Mouse (Mus musculus) hindbrain, embryonic 16.5 days (tissue): Measurements from ENCODE around the gene Aprt. TPM values are rescaled to one million over a fixed set of nuclear protein-coding genes. Genes with fewer than 3 reads are reported as not detected.

ENCODE experiments used
- ATAC-seq: fragments of 200-750 bp; cut with Nextera tagmentation; 2 replicates; pipeline ENCODE4 v1.8.0; 2017; ENCODE audit warnings: moderate TSS enrichment, moderate library complexity
- H3K27ac ChIP-seq: fragments of 300-500 bp; sonication (generic); 2 replicates; pipeline ENCODE4 v1.5.1; 2014; ENCODE audit warnings: low read depth, mild to moderate bottlenecking, control low read depth, low read length, moderate library complexity
- H3K27me3 ChIP-seq: fragments of 300-500 bp; sonication (generic); replicated peaks from 2 replicates; pipeline ENCODE4 v1.6.1; 2014; ENCODE audit warnings: low read length; ENCODE audit not compliant: control insufficient read depth, insufficient read depth
- H3K36me3 ChIP-seq: fragments of 300-500 bp; sonication (generic); 2 replicates; pipeline ENCODE4 v1.6.1; 2014; ENCODE audit warnings: mild to moderate bottlenecking, low read length, moderate library complexity, mixed read lengths; ENCODE audit not compliant: control insufficient read depth, insufficient read depth
- H3K4me1 ChIP-seq: fragments of 300-500 bp; sonication (generic); 2 replicates; pipeline ENCODE4 v1.6.1; 2014; ENCODE audit warnings: low read depth, low read length; ENCODE audit not compliant: control insufficient read depth, insufficient read depth
- H3K4me2 ChIP-seq: fragments of 300-500 bp; sonication (generic); 2 replicates; pipeline ENCODE4 v1.6.1; 2014; ENCODE audit warnings: mild to moderate bottlenecking, low read length, control low read depth, moderate library complexity
- H3K4me3 ChIP-seq: fragments of 300-500 bp; sonication (generic); 2 replicates; pipeline ENCODE4 v1.5.1; 2014; ENCODE audit warnings: mild to moderate bottlenecking, low read length, control low read depth, moderate library complexity
- H3K9ac ChIP-seq: fragments of 300-500 bp; sonication (generic); 2 replicates; pipeline ENCODE4 v1.6.1; 2014; ENCODE audit warnings: low read depth, mild to moderate bottlenecking, control low read depth, low read length, moderate library complexity
- H3K9me3 ChIP-seq: fragments of 300-500 bp; sonication (generic); 2 replicates; pipeline ENCODE4 v1.6.1; 2014; ENCODE audit warnings: mild to moderate bottlenecking, low read length, moderate library complexity; ENCODE audit not compliant: control insufficient read depth
- WGBS: fragments of 180-500 bp; shearing (Covaris S2); extraction: QIAGEN DNeasy Blood & Tissue Kit; methylation state at CpG from one replicate; pipeline ENCODE4 v1.1.7; 2014; 5-methylcytosine and 5-hydroxymethylcytosine counted together
- polyA plus RNA-seq: library from polyadenylated mRNA; unstranded; fragments of >200 nt; fragmentation: Nextera tagmentation; extraction: Ambion mirVana; gene quantifications from 2 replicates; pipeline ENCODE4 v1.2.1, GENCODE M21; 2015

Aprt gene
- polyA plus RNA-seq, 1 experiment from 2014 or later: 203 TPM

DNA sequence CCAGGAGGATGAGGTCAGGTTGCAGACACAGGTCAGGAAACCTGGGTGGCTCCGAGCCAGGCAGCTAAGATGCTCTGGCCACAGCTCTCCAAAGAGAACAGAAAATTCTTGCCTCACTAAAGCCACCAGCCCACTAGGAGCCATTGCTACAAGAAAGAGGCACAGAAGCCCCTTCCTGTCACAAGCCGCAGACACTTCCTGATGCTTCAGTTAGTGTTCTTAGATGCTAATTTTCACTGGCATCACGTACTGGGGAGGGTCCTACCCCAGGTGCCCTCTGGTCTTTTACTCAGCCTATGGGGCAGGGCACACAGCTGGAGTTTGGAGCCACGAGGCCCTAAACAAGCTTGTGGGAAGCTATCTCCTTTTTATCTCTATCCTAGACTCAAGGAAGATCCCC, 19.3 kb upstream of the Aprt start:
- Histone ChIP-seq H3K27me3 (no peaks in the 10 kb centered on the region), H3K9me3 (no peaks in the 10 kb centered on the region), H3K4me1 (peaks cover 7% of the 10 kb centered on the region), H3K4me3 (no peak overlapping the region), H3K36me3 (no peaks in the 10 kb centered on the region; the same call in 1 of the 2 replicates), H3K9ac (no peak overlapping the region), H3K27ac (no peak overlapping the region), H3K4me2 (no peak overlapping the region)
- ATAC-seq: no peak
- WGBS: 51% methylated on average over 4 of the region's 4 CpGs

DNA sequence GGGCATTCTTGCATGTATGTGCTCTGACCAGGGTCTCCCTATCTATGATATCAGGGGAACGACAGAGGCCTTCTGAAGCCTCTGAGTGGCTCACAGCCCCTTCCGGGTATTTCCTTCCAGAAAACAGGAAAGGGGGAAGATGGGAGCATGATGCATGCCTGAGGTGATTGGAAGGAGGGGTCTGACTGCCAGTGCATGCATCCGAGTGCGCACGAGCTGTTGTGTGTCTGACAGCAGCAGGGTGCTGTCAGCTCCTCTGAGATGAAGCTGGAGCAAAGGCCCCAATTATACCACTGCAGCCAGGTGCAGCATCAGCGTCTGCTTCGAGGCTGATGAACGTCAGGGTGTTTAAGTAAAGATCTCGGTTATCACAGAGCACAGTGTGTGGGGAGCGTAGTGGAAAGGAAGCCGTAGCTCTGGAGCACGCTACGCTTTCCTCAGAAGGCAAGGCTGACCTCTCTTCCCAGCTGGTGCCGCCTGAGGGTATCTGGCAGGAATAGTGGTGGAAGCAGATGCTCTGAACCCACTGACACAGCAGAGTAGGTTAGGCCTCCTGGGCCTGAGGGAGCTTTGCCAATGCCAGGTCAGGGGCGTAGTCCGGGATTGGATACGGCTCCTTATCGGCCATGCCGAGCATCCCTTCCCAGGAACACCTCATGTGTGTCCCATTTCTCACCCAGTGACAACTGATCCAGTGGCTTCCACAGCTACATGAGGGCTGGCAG, 17.2 kb upstream of the Aprt start:
- Histone ChIP-seq H3K4me1 (peaks cover 7% of the 10 kb centered on the region), H3K27ac (peak overlapping the region; percentile 59), H3K9ac (peak overlapping the region; percentile 41), H3K4me2 (no peak overlapping the region), H3K27me3 (no peaks in the 10 kb centered on the region), H3K4me3 (no peak overlapping the region), H3K36me3 (no peaks in the 10 kb centered on the region; the same call in 1 of the 2 replicates), H3K9me3 (no peaks in the 10 kb centered on the region)
- ATAC-seq: peak; percentile 42; the same call in 1 of the 2 replicates
- 64% methylated on average over 19 of the region's 19 CpGs for WGBS

DNA sequence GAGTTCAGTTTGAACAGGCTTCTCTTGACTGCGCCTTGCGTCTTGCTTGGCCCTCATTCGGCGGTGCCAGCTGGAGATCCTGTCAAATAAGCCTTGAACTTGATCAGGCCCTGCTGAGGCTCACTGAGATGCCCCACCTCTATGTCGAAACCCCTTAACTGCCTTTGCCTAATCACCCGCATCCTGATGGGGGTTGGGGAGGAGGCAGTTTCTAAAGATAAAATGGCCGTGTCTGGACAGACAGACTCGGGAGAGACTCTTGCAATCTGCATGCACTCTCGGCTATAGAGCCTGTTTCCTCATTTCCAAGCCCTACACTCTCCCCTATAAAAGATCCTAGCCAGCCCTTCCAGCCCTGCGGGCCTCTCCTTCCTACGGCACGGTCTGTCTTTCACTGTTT, 16.5 kb upstream of the Aprt start:
- Histone ChIP-seq H3K4me1 (peaks cover 7% of the 10 kb centered on the region), H3K4me2 (no peak overlapping the region), H3K27me3 (no peaks in the 10 kb centered on the region), H3K27ac (peak overlapping the region; percentile 59), H3K9ac (no peak overlapping the region; the same call in 1 of the 2 replicates), H3K4me3 (no peak overlapping the region), H3K9me3 (no peaks in the 10 kb centered on the region), H3K36me3 (no peaks in the 10 kb centered on the region; the same call in 1 of the 2 replicates)
- no peak for ATAC-seq
- 66% methylated on average over 12 of the region's 12 CpGs for WGBS

DNA sequence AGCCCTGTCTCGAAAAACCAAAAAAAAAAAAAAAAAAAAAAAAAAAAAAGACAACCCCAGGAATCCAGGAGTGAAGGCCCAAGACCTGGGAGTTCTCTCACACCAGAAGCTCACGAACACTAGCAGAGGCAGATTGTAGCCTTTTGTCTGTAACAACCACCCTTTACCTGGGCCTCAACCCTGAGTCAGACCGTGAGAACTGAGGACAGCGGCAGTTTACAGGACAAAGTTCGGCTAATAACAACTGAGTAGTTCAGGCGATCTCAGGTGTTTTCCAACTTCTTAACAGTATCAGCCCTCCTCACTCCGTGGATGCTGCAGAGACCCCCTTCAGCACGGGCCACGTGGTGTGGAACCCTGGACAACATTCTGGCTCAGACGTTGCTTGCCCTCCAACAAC, 10.0 kb upstream of the Aprt start:
- H3K27ac ChIP-seq: no peak overlapping the region
- H3K27me3 ChIP-seq: no peaks in the 10 kb centered on the region
- no peak overlapping the region for H3K4me3 ChIP-seq
- H3K4me1 ChIP-seq: no peaks in the 10 kb centered on the region
- H3K4me2 ChIP-seq: no peak overlapping the region
- WGBS: 87% methylated on average over 10 of the region's 10 CpGs
- H3K9me3 ChIP-seq: no peaks in the 10 kb centered on the region
- no peaks in the 10 kb centered on the region for H3K36me3 ChIP-seq
- H3K9ac ChIP-seq: no peak overlapping the region
- ATAC-seq: no peak

DNA sequence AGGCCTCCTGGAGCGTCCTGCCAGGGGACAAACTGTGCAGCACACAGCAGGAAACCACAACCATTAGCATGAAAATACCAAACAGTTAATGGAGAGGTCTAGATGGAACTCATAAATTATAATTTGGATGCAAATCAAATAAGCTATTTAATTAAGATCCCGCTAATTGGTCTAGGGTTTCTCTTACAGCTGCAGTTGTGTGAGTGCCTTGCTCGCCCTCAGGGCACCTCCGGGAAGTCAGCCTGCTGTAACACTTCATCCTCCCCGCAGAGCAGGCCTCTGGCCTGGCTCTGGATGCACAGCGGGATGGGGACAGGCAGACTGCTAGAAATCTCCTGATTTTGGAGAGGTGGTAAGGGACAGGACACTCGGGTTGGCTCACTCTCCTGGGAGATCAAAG, 9.5 kb upstream of the Aprt start:
- no peaks in the 10 kb centered on the region for H3K36me3 ChIP-seq
- no peak overlapping the region for H3K4me3 ChIP-seq
- 43% methylated on average over 7 of the region's 7 CpGs for WGBS
- H3K27me3 ChIP-seq: no peaks in the 10 kb centered on the region
- no peak overlapping the region for H3K9ac ChIP-seq
- no peaks in the 10 kb centered on the region for H3K4me1 ChIP-seq
- no peak overlapping the region for H3K4me2 ChIP-seq
- no peak overlapping the region for H3K27ac ChIP-seq
- no peak; the same call in 1 of the 2 replicates for ATAC-seq
- H3K9me3 ChIP-seq: no peaks in the 10 kb centered on the region

DNA sequence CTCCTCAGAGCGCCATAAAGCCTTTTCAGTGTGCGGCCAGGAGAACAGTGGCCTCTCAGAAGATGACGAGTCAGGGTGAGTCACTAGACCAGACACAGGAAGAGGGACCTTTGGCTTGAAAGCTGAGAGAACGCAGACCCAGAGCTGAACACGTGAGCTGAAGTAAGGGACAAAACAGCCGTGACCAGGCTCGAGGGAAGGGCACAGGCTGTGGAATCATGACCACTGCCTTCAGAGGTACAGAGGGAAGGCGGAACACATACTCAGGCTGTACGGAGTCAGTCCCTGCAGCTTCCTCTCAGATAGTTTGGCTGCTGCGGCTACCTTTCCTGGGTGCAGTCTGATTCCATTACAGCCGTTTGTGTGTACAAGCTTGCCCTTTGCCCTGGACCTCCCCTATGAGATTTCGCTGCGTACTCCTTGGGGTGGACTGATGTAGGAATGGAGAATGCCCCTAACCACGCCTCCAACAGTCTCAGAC, 8.7 kb upstream of the Aprt start:
- ATAC-seq: no peak
- 78% methylated on average over 14 of the region's 14 CpGs for WGBS

DNA sequence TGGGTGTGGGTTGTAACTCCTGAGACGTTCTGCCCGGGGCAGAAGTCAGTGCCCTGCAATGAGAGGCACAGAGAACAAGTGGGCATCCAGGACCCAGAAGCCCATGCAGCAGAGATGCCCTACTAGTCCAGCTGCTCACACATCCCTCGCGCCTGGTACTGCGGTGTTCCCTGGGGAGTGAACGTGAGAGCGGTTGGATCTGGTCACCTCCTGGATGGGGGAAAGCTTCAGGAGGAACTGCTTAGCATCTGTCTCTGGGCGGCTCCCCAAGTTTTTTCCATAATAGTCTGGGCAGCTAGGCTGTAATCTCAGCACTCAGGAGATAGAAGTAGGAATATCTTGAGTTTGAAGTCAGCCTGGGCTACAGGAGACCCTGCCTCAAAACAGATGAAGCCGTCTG, 8.3 kb upstream of the Aprt start:
- Histone ChIP-seq H3K4me1 (no peaks in the 10 kb centered on the region), H3K4me2 (no peak overlapping the region), H3K27me3 (no peaks in the 10 kb centered on the region), H3K9me3 (no peaks in the 10 kb centered on the region), H3K27ac (no peak overlapping the region), H3K36me3 (no peaks in the 10 kb centered on the region), H3K4me3 (no peak overlapping the region), H3K9ac (no peak overlapping the region)
- ATAC-seq: no peak
- WGBS: 79% methylated on average over 9 of the region's 9 CpGs

More for the DNA sequence above, 8.7 kb upstream of the Aprt start:
- no peaks in the 10 kb centered on the region for H3K27me3 ChIP-seq
- H3K4me1 ChIP-seq: no peaks in the 10 kb centered on the region
- no peak overlapping the region for H3K9ac ChIP-seq
- H3K9me3 ChIP-seq: no peaks in the 10 kb centered on the region
- no peak overlapping the region for H3K4me2 ChIP-seq
- H3K36me3 ChIP-seq: no peaks in the 10 kb centered on the region
- no peak overlapping the region for H3K4me3 ChIP-seq
- no peak overlapping the region for H3K27ac ChIP-seq

DNA sequence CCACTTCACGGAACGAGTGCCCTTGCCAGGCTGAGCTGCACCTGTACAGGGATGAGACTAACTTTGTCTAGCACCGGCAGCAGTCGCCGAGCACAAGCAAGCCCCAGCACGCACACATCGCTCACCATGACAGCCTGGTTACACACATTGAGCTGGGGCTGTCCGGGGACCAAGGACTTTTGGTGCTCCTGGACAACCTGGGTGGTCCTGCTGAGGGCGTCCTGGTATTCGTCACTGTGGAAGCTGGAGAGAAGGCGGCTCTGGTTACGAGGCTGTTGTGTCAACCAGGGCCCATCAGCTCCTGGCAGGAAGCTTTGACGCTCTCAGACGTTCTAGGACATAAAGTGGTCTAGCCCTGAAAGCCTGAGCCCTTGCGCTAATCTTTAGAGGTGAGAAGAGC, 4.2 kb upstream of the Aprt start:
- no peaks in the 10 kb centered on the region for H3K36me3 ChIP-seq
- H3K27ac ChIP-seq: no peak overlapping the region
- WGBS: 80% methylated on average over 13 of the region's 15 CpGs
- no peaks in the 10 kb centered on the region for H3K9me3 ChIP-seq
- H3K4me2 ChIP-seq: no peak overlapping the region
- H3K27me3 ChIP-seq: no peaks in the 10 kb centered on the region
- H3K4me1 ChIP-seq: peaks cover 6% of the 10 kb centered on the region
- H3K4me3 ChIP-seq: no peak overlapping the region
- no peak for ATAC-seq
- no peak overlapping the region for H3K9ac ChIP-seq

DNA sequence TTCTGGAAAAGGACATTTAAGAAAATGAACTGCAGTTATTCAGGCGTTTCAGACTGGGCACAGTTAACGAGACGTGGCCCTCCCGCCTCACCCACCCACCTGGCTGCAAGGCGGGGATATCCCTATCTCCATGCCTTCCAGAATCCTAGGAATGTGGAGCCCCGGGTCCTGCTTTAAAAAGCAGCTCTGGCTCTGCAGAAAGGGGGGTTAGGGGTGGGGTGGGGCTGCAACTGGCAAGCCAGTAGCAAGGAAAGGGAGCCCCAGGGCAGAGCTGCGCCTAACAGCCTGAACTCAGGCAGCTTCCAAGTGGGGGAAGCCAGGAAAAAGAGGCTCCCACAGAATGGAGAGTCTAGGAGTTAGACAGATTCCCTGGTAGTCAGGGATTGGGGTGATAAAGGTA, 2.5 kb upstream of the Aprt start:
- ATAC-seq: no peak
- no peak overlapping the region for H3K27ac ChIP-seq
- H3K4me1 ChIP-seq: peaks cover 23% of the 10 kb centered on the region
- H3K27me3 ChIP-seq: no peaks in the 10 kb centered on the region
- no peak overlapping the region for H3K4me3 ChIP-seq
- no peak overlapping the region for H3K9ac ChIP-seq
- H3K9me3 ChIP-seq: no peaks in the 10 kb centered on the region
- WGBS: 34% methylated on average over 7 of the region's 7 CpGs
- no peak overlapping the region for H3K4me2 ChIP-seq
- H3K36me3 ChIP-seq: peaks cover 3% of the 10 kb centered on the region; the same call in 1 of the 2 replicates
